Mouse (Mus musculus) myocyte (in vitro differentiated cells): ENCODE measurements at regions not wholly inside any gene's neighbourhood (a gene's known extent, or its start where the extent isn't known, plus 50 kb on each side); places are given as distances from the start of the nearest gene placed in this dataset.

Experiments
- H3K27me3 ChIP-seq: one replicate; pipeline ENCODE4 v1.6.1; 2011; ENCODE audit not compliant: control insufficient read depth, insufficient read depth, insufficient read length
- H3K36me3 ChIP-seq: one replicate; pipeline ENCODE4 v1.6.1; 2011; ENCODE audit not compliant: control insufficient read depth, insufficient read depth
- H3K4me2 ChIP-seq: one replicate; pipeline ENCODE4 v1.6.1; 2011; ENCODE audit warnings: low read depth, control low read depth
- H3K4me3 ChIP-seq: one replicate; pipeline ENCODE4 v1.5.1; 2011; ENCODE audit warnings: mild to moderate bottlenecking, control low read depth, moderate library complexity
- H3K79me2 ChIP-seq: one replicate; pipeline ENCODE4 v1.6.1; 2011; ENCODE audit not compliant: control insufficient read depth, insufficient read depth
- H3ac ChIP-seq: one replicate; pipeline ENCODE4 v1.6.1; 2011; ENCODE audit not compliant: control insufficient read depth, insufficient read length
- CEBPB ChIP-seq: IDR thresholded peaks from 2 replicates; pipeline ENCODE4 v1.6.1; 2011; ENCODE audit warnings: mild to moderate bottlenecking, moderate library complexity; ENCODE audit not compliant: poor library complexity, insufficient read depth, severe bottlenecking
- E2F4 ChIP-seq: IDR thresholded peaks from one replicate; pipeline ENCODE4 v1.6.1; 2011; ENCODE audit warnings: mild to moderate bottlenecking, control low read depth, moderate library complexity; ENCODE audit not compliant: insufficient read depth
- MAX ChIP-seq: IDR thresholded peaks from one replicate; pipeline ENCODE4 v1.6.1; 2011; ENCODE audit warnings: low read depth, mild to moderate bottlenecking, control low read depth
- MYOD1 ChIP-seq, 3 experiments: IDR thresholded peaks; one replicate each; pipeline ENCODE4 v1.6.1; 2011; ENCODE audit warnings: control low read depth in 2 of 3, low read depth in 2 of 3, mild to moderate bottlenecking in 2 of 3, moderate library complexity in 1 of 3; ENCODE audit not compliant: insufficient read length in 2 of 3, control insufficient read depth in 1 of 3
- MYOG ChIP-seq, 3 experiments: IDR thresholded peaks; one replicate each; pipeline ENCODE4 v1.6.1; 2011; ENCODE audit warnings: control low read depth in 2 of 3, low read depth in 2 of 3, mild to moderate bottlenecking in 2 of 3; ENCODE audit not compliant: insufficient read length in 2 of 3, control insufficient read depth in 1 of 3, insufficient read depth in 1 of 3
- POLR2A ChIP-seq: IDR thresholded peaks from one replicate; pipeline ENCODE4 v1.6.1; 2011; ENCODE audit warnings: low read depth, mild to moderate bottlenecking, control low read depth, moderate library complexity; ENCODE audit not compliant: insufficient read length
- POLR2AphosphoS2 ChIP-seq: IDR thresholded peaks from one replicate; pipeline ENCODE4 v1.6.1; 2011; ENCODE audit warnings: low read depth, control low read depth; ENCODE audit not compliant: insufficient read length
- REST ChIP-seq: IDR thresholded peaks from one replicate; pipeline ENCODE4 v1.6.1; 2011; ENCODE audit warnings: mild to moderate bottlenecking, control low read depth, moderate library complexity; ENCODE audit not compliant: insufficient read depth, insufficient read length
- SRF ChIP-seq: IDR thresholded peaks from one replicate; pipeline ENCODE4 v1.6.1; 2011; ENCODE audit warnings: low read depth; ENCODE audit not compliant: control insufficient read depth, insufficient read length
- TCF12 ChIP-seq: IDR thresholded peaks from one replicate; pipeline ENCODE4 v1.6.1; 2011; ENCODE audit warnings: mild to moderate bottlenecking, control low read depth; ENCODE audit not compliant: poor library complexity, insufficient read depth, severe bottlenecking
- TCF3 ChIP-seq: IDR thresholded peaks from one replicate; pipeline ENCODE4 v1.6.1; 2011; ENCODE audit warnings: low read depth, control low read depth; ENCODE audit not compliant: insufficient read length
- USF1 ChIP-seq: IDR thresholded peaks from one replicate; pipeline ENCODE4 v1.6.1; 2011; ENCODE audit warnings: low read depth, mild to moderate bottlenecking, control low read depth, moderate library complexity

GRCm38 (mm10) chr5:29129724-29130123 lies 66.1 kb upstream of the Rnf32 start:
- Histone ChIP-seq H3K36me3 (no peaks in the 10 kb centered on the region), H3K79me2 (no peaks in the 10 kb centered on the region), H3ac (no peak overlapping the region), H3K4me3 (no peak overlapping the region), H3K4me2 (no peak overlapping the region), H3K27me3 (no peaks in the 10 kb centered on the region)
- TF ChIP-seq MAX (no peak), USF1 (no peak), POLR2A (no peak), CEBPB (no peak), MYOD1 (IDR thresholded peaks at IDR 0.05; ENCODE audit: control insufficient read depth in 1 of 3, insufficient read length in 2 of 3, low read depth in 2 of 3) (no peak), SRF (no peak), POLR2AphosphoS2 (no peak), TCF12 (no peak), REST (no peak), TCF3 (no peak), E2F4 (no peak)

DNA sequence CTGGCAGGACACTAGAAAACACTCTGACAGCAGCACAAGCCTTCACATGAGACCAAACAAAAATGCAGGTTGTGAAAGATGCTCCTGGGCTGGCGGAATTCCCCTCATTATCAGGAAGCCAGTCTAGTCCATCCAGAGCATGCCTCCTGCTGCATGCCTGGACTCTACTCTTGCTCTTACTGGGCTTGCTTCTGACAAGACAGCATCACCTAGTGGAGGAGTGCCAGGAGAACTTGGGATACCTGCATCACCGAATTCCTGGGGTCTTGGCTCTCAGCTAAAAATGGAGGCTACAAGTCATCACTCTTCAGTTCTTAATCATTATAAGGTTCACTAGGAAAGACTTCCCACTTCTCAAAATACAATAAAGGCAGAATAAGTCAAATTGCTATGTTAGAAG lies 78.8 kb upstream of the Rnf32 start:
- Histone ChIP-seq H3K4me3 (no peak overlapping the region), H3ac (no peak overlapping the region), H3K27me3 (no peaks in the 10 kb centered on the region), H3K4me2 (no peak overlapping the region), H3K36me3 (no peaks in the 10 kb centered on the region), H3K79me2 (no peaks in the 10 kb centered on the region)
- TF ChIP-seq MAX (no peak), USF1 (no peak), MYOG (IDR thresholded peaks at IDR 0.05; ENCODE audit: control insufficient read depth in 1 of 3, insufficient read depth in 1 of 3, insufficient read length in 2 of 3, low read depth in 2 of 3) (no peak), POLR2A (no peak), POLR2AphosphoS2 (no peak), SRF (no peak), REST (no peak), CEBPB (no peak), TCF3 (no peak), TCF12 (no peak), E2F4 (no peak), MYOD1 (IDR thresholded peaks at IDR 0.05; ENCODE audit: control insufficient read depth in 1 of 3, insufficient read length in 2 of 3, low read depth in 2 of 3) (no peak)

DNA sequence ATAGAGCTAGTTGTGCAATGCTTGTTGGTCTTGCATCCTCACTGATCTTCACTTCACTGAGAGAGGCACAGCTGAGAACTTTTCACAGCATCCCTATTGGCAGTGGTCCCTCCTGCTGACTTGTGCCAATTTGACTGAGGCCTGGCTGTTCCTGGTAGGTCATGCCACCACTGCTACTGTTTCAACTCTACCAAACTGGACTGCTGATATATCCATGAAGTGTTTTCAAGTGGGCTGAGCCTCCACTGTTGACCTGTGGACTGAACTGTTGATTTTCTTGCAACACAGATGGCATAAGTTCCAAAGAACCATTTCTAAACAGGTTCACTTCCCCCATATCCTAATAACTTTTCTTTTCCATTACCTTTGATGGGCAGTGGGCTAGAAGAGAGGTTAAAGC lies 83.3 kb upstream of the Rnf32 start:
- H3K4me3 ChIP-seq, result no peak overlapping the region
- TF ChIP-seq MAX (no peak), CEBPB (no peak), REST (no peak), SRF (no peak), E2F4 (no peak), TCF12 (no peak), MYOG (IDR thresholded peaks at IDR 0.05; ENCODE audit: control insufficient read depth in 1 of 3, insufficient read depth in 1 of 3, insufficient read length in 2 of 3, low read depth in 2 of 3) (no peak), MYOD1 (IDR thresholded peaks at IDR 0.05; ENCODE audit: control insufficient read depth in 1 of 3, insufficient read length in 2 of 3, low read depth in 2 of 3) (no peak), USF1 (no peak), TCF3 (no peak), POLR2AphosphoS2 (no peak), POLR2A (no peak)

GRCm38 (mm10) chr5:29107276-29107675 lies 88.5 kb upstream of the Rnf32 start:
- no peak for TF ChIP-seq REST
- TF ChIP-seq MAX, result no peak
- TF ChIP-seq TCF12, result no peak
- H3K27me3 ChIP-seq, result no peaks in the 10 kb centered on the region
- H3K4me3 ChIP-seq, result no peak overlapping the region
- no peaks in the 10 kb centered on the region for H3K36me3 ChIP-seq
- no peak overlapping the region for H3ac ChIP-seq
- no peak overlapping the region for H3K4me2 ChIP-seq
- H3K79me2 ChIP-seq, result no peaks in the 10 kb centered on the region

More for the DNA sequence above, 83.3 kb upstream of the Rnf32 start:
- no peaks in the 10 kb centered on the region for H3K79me2 ChIP-seq
- H3K36me3 ChIP-seq, result no peaks in the 10 kb centered on the region
- no peak overlapping the region for H3K4me2 ChIP-seq
- H3K27me3 ChIP-seq, result no peaks in the 10 kb centered on the region
- no peak overlapping the region for H3ac ChIP-seq

DNA sequence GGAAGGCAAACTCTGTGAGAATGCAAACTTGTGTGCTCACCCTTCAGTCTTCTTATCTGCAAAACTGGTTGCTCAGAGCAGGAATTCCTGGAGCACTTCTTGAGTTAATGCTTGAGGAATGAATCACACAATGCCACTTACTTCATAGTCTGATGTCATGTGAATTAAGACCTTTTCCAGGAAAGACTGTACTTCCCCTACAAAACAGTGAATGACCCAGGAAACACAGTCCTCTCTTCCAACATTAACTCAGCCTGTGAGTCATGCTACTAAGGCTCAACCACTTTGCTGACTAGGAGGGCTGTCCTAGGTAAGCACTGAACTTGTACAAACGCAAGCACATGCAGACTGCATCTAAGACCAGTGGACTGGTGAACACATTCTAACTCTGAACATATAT lies 112.5 kb upstream of the Rnf32 start:
- Histone ChIP-seq H3K27me3 (no peaks in the 10 kb centered on the region), H3K36me3 (no peaks in the 10 kb centered on the region), H3K4me2 (no peak overlapping the region), H3K4me3 (no peak overlapping the region), H3K79me2 (no peaks in the 10 kb centered on the region), H3ac (no peak overlapping the region)
- TF ChIP-seq CEBPB (no peak), POLR2A (no peak), USF1 (no peak), TCF12 (no peak), POLR2AphosphoS2 (no peak), SRF (no peak), REST (no peak), TCF3 (no peak), E2F4 (no peak), MYOG (IDR thresholded peaks at IDR 0.05; ENCODE audit: control insufficient read depth in 1 of 3, insufficient read depth in 1 of 3, insufficient read length in 2 of 3, low read depth in 2 of 3) (no peak), MYOD1 (IDR thresholded peaks at IDR 0.05; ENCODE audit: control insufficient read depth in 1 of 3, insufficient read length in 2 of 3, low read depth in 2 of 3) (no peak), MAX (no peak)
